Mouse (Mus musculus) lung, postnatal 0 days (tissue): ENCODE results near the gene Tmem80. TPM values are rescaled to one million over a fixed set of nuclear protein-coding genes. Genes with fewer than 3 reads are reported as not detected.

ENCODE experiments used
- ATAC-seq: fragments of 200-750 bp; cut with Nextera tagmentation; 2 replicates; pipeline ENCODE4 v1.8.0; 2017; ENCODE audit warnings: moderate library complexity
- DNase-seq: peaks from one replicate; pipeline ENCODE4 v3.0.0-alpha.2; 2016; ENCODE audit warnings: low spot score
- H3K27ac ChIP-seq: fragments of 300-500 bp; sonication (generic); 2 replicates; pipeline ENCODE4 v1.5.1; 2014; ENCODE audit warnings: antibody characterized with exemption, mild to moderate bottlenecking, low read length, mixed read lengths
- H3K27me3 ChIP-seq: fragments of 300-500 bp; sonication (generic); replicated peaks from 2 replicates; pipeline ENCODE4 v1.6.1; 2014; ENCODE audit warnings: low read length, mixed read lengths; ENCODE audit not compliant: insufficient read depth
- H3K36me3 ChIP-seq: fragments of 300-500 bp; sonication (generic); 2 replicates; pipeline ENCODE4 v1.6.1; 2014; ENCODE audit warnings: low read length, mixed read lengths; ENCODE audit not compliant: insufficient read depth
- H3K4me1 ChIP-seq: fragments of 300-500 bp; sonication (generic); 2 replicates; pipeline ENCODE4 v1.6.1; 2014; ENCODE audit warnings: antibody characterized with exemption, low read depth, low read length, mixed read lengths; ENCODE audit not compliant: insufficient read depth
- H3K4me2 ChIP-seq: fragments of 300-500 bp; sonication (generic); replicated peaks from 2 replicates; pipeline ENCODE4 v1.6.1; 2014; ENCODE audit warnings: low read depth, mild to moderate bottlenecking, low read length, moderate library complexity, mixed read lengths
- H3K4me3 ChIP-seq: fragments of 300-500 bp; sonication (generic); 2 replicates; pipeline ENCODE4 v1.5.1; 2014; ENCODE audit warnings: low read depth, low read length
- H3K9ac ChIP-seq: fragments of 300-500 bp; sonication (generic); replicated peaks from 2 replicates; pipeline ENCODE4 v1.6.1; 2014; ENCODE audit warnings: low read depth, mild to moderate bottlenecking
- H3K9me3 ChIP-seq: fragments of 300-500 bp; sonication (generic); 2 replicates; pipeline ENCODE4 v1.6.1; 2016; ENCODE audit warnings: low read length, mixed read lengths
- CTCF ChIP-seq: IDR thresholded peaks from 2 replicates; pipeline ENCODE4 v1.5.1; 2016; ENCODE audit warnings: antibody characterized with exemption, mild to moderate bottlenecking
- EP300 ChIP-seq: IDR thresholded peaks from 2 replicates; pipeline ENCODE4 v1.6.1; 2016; ENCODE audit warnings: antibody characterized with exemption, mild to moderate bottlenecking, control low read depth
- WGBS: fragments of 180-500 bp; shearing (Covaris S2); extraction: QIAGEN DNeasy Blood & Tissue Kit; methylation state at CpG from one replicate; pipeline ENCODE4 v1.1.7; 2014; 5-methylcytosine and 5-hydroxymethylcytosine counted together
- polyA plus RNA-seq: library from polyadenylated mRNA; unstranded; fragments of >200 nt; fragmentation: Nextera tagmentation; extraction: Ambion mirVana; gene quantifications from 2 replicates; pipeline ENCODE4 v1.2.1, GENCODE M21; 2015

The Tmem80 gene
- polyA plus RNA-seq, 1 experiment from 2014 or later = 34.7 TPM

GRCm38 (mm10) chr7:141331990-141332389 is 4.5 kb downstream of the Tmem80 start:
- Histone ChIP-seq H3K27me3 (no peaks in the 10 kb centered on the region), H3K4me3 (no peak overlapping the region), H3K9me3 (no peaks in the 10 kb centered on the region), H3K36me3 (peaks cover 14% of the 10 kb centered on the region), H3K4me1 (peaks cover 7% of the 10 kb centered on the region; the same call in 1 of the 2 replicates), H3K9ac (no peak overlapping the region), H3K4me2 (no peak overlapping the region), H3K27ac (no peak overlapping the region)
- WGBS = 71% methylated on average over 6 of the region's 6 CpGs
- no peak for ATAC-seq
- peak; percentile 40 for DNase-seq
- TF ChIP-seq CTCF (no peak), EP300 (no peak)

DNA sequence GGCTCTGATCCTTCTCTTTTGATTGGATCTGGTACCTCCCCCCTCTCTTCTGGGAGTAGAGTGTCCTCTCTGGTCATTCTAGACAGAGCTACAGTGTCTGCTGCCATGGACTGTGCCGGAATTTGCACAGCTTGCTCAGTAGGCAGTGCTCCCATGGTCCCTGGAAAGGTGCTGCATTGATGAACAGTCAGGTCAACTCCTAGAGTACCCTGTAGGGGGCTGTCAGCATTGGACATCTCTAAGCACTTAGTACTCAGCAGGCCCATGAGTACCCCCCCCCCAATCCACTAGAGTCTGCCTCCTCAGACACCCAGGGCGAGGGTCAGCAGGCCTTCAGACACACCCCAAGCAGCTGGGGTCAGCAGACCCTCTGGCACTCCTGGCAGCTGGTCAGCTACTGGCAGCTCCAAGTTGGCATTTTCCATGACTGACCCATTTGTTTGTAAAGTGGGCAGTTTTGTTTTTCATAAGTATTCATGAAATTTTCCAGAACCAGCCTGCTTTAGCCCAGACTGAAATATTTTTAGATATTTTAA is 7.6 kb downstream of the Tmem80 start:
- TF ChIP-seq CTCF (no peak), EP300 (no peak)
- WGBS = 77% methylated on average over 2 of the region's 2 CpGs
- H3K4me1 ChIP-seq = peaks cover 10% of the 10 kb centered on the region
- H3K9ac ChIP-seq = no peak overlapping the region
- no peak for ATAC-seq
- H3K9me3 ChIP-seq = no peaks in the 10 kb centered on the region
- H3K27me3 ChIP-seq = no peaks in the 10 kb centered on the region
- H3K36me3 ChIP-seq = peaks cover 14% of the 10 kb centered on the region
- DNase-seq = no peak
- no peak overlapping the region for H3K27ac ChIP-seq
- H3K4me2 ChIP-seq = no peak overlapping the region
- no peak overlapping the region for H3K4me3 ChIP-seq

DNA sequence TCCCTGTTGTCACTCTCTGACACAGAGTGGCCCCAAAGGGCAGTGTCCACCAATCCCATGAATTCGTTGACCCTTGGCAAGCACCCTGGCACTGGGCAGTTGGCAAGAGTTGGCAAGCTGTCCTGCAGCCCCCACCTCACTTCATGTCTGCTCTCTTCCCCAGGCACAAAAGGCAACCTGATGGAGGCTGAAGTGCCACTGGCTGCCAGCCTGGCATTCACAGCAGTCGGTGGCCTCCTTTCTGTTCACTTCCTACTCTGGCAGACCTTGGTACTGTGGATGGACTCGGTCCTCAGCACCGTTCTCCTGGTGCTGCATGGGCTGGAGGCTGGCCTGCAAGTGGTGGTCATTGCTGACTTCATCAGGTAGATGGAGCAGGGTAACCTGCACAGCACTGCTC is 8.1 kb downstream of the Tmem80 start:
- Histone ChIP-seq H3K4me1 (peaks cover 10% of the 10 kb centered on the region), H3K9ac (no peak overlapping the region), H3K27ac (no peak overlapping the region), H3K27me3 (no peaks in the 10 kb centered on the region), H3K9me3 (no peaks in the 10 kb centered on the region), H3K4me2 (no peak overlapping the region), H3K36me3 (peaks cover 14% of the 10 kb centered on the region), H3K4me3 (no peak overlapping the region)
- ATAC-seq (no peak), DNase-seq (no peak)
- TF ChIP-seq CTCF (no peak), EP300 (no peak)
- WGBS = 85% methylated on average over 4 of the region's 4 CpGs

DNA sequence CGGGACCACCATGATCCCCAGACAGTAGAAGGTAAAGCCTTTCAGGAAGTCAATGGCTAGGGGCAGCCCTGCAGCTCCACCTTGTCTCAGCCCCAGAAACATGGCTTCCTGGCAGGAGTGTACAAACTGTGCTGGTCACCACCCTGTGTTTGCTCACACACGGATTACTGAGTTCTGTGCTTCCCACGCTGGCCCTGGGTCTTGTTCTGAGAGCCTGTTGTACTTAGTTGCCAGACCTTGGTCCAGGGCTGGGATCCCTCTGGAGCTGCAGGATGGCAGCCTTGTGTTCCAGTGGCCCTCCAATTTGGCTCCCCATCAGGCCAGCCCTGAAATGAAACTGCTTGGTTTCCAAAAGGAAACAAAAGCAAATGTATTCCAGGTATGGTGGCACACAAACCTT is 8.8 kb downstream of the Tmem80 start:
- 80% methylated on average over 3 of the region's 3 CpGs for WGBS
- H3K27me3 ChIP-seq = no peaks in the 10 kb centered on the region
- H3K4me3 ChIP-seq = no peak overlapping the region
- H3K9me3 ChIP-seq = no peaks in the 10 kb centered on the region
- H3K36me3 ChIP-seq = peaks cover 14% of the 10 kb centered on the region
- H3K4me2 ChIP-seq = no peak overlapping the region
- H3K4me1 ChIP-seq = peaks cover 10% of the 10 kb centered on the region
- ATAC-seq (no peak), DNase-seq (no peak)
- H3K27ac ChIP-seq = no peak overlapping the region
- no peak overlapping the region for H3K9ac ChIP-seq
- no peak for TF ChIP-seq CTCF
- TF ChIP-seq EP300 = no peak

- Histone ChIP-seq H3K4me1 (peaks cover 10% of the 10 kb centered on the region), H3K9me3 (no peaks in the 10 kb centered on the region), H3K4me3 (no peak overlapping the region), H3K9ac (no peak overlapping the region), H3K27me3 (no peaks in the 10 kb centered on the region), H3K27ac (peak overlapping the region; percentile 90; the same call in 1 of the 2 replicates), H3K36me3 (peaks cover 12% of the 10 kb centered on the region), H3K4me2 (0 out of 2 replicates have a peak overlapping the region, but pooled peaks have one; percentile 58)
- ATAC-seq (no peak), DNase-seq (peak; percentile 57)
- WGBS = 58% methylated on average over 3 of the region's 3 CpGs
- TF ChIP-seq CTCF = no peak
- no peak for TF ChIP-seq EP300
Observed at GRCm38 (mm10) chr7:141337716-141338416, 10.3 kb downstream of the Tmem80 start.

DNA sequence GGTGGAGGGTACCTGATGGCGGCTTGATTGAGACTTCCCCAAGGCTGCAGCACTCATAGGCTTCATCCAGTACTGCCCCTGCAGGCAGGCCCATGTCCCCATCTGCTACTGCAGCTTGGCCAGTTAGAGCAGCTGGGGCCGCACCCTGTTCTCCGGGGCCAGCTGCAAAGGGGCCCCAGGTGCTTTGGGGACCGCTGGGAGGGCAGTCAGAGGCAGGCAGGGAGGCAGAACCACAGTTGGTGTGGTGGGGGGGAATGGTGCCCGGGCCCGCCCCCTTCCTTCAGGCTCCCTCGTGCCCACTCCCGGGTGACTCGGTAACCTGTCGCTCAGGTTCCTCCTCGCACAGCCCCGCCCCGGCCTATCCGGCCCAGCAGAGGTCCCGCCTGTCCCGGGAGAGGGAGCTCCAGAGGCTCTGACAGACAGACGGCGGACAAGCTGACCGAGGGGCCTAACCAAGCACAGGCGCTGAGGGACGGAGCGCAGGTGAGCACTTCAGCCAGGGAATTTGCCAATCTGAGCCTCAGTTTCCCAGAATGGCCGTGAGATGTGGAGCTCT is 11.1 kb downstream of the Tmem80 start, which contains the start of gene Eps8l2:
TSS of gene Eps8l2 (plus strand) at position 305 of the 556 bp plus-strand sequence.
- H3K27ac ChIP-seq = peak within 1 kb of the TSS; percentile 90
- 4% methylated on average over 22 of the region's 23 CpGs for WGBS

More for the DNA sequence above, 11.1 kb downstream of the Tmem80 start, which contains the start of gene Eps8l2:
- no peaks in the 10 kb centered on the region for H3K27me3 ChIP-seq
- no peaks in the 10 kb centered on the region for H3K9me3 ChIP-seq
- peak within 1 kb of the TSS; percentile 60 for H3K9ac ChIP-seq
- 0 out of 2 replicates have a peak, but pooled peaks cover 7% of the 10 kb centered on the region for H3K36me3 ChIP-seq
- peak; percentile 90 for DNase-seq
- ATAC-seq = peak; percentile 86
- H3K4me3 ChIP-seq = peak within 1 kb of the TSS; percentile 42
- peak within 1 kb of the TSS; percentile 58 for H3K4me2 ChIP-seq
- H3K4me1 ChIP-seq = peaks cover 10% of the 10 kb centered on the region
- no peak for TF ChIP-seq EP300
- TF ChIP-seq CTCF = peak; percentile 50
